In the genomic region with DNA sequence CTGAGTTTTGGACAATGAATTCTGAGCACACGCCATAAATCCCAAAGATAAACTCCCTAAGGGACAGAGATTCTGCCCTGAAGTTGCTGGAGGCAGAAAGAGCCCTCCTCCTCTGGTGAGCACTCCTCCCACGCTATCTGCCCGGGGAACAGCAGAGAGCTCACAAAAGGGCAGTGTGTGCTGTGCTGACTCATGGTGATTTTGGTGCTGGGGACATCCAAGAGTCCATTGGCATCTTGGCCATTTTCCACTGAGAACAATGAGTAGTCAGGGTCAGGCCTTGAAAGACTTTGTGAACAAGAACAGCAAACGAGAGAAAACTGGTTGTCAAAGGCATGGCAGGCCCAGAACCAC, we compare ENCODE assay signal across 9 mouse cellular contexts. TPM values are rescaled to one million over a fixed set of nuclear protein-coding genes. Genes with fewer than 3 reads are reported as not detected.
DNase-seq lines count a peak whose midpoint lies in the region; ATAC-seq lines count a peak whose summit lies in the region.
"Had no signal": no experiment of that assay in that cellular context is flagged by ENCODE, and none has a peak within 500 bp of the region (broad histone marks: within the 10 kb centered on the region; RNA-seq: fewer than 3 reads in every experiment).

No protein-coding gene starts in this region.

- DNase-seq in heart, adult 11 months, result peak; percentile 93
- DNase-seq in heart, postnatal 14 days, result no peak
- peak; percentile 76 for DNase-seq in ovary, adult 18-20 months (ENCODE audit: low spot score)
- DNase-seq in ovary, postnatal 36 days (ENCODE audit: low spot score), result no peak
- DNase-seq in yolk sac, embryonic 10.5 days (ENCODE audit: low spot score), result peak; percentile 6
- no peak for DNase-seq in thymus, adult 18-20 months
- DNase-seq in right cerebral cortex, postnatal 4 days, result no peak

- ATAC-seq in kidney, embryonic 16.5 days (ENCODE audit: low FRiP score, low TSS enrichment), result peak; percentile 53

- peaks cover 17% of the 10 kb centered on the region for H3K36me3 ChIP-seq in kidney, embryonic 16.5 days (ENCODE audit: insufficient read depth, low read length)

- no peaks in the 10 kb centered on the region for H3K27me3 ChIP-seq in kidney, embryonic 16.5 days (ENCODE audit: insufficient read depth, low read length)
- H3K27me3 ChIP-seq: megakaryocyte, embryonic 14.5 days had no signal

- intact Hi-C loops in heart, postnatal 14 days (cut with DNase I), result no loop called here

- no peaks in the 10 kb centered on the region for H3K9me3 ChIP-seq in kidney, embryonic 16.5 days (ENCODE audit: low read length)
- H3K9me3 ChIP-seq: megakaryocyte, embryonic 14.5 days had no signal

- H3K4me1 ChIP-seq in kidney, embryonic 16.5 days (ENCODE audit: insufficient read depth, low read length), result peaks cover 37% of the 10 kb centered on the region

- no peak overlapping the region for H3K4me3 ChIP-seq in kidney, embryonic 16.5 days (ENCODE audit: low read length)

- peak overlapping the region; percentile 53 for H3K27ac ChIP-seq in kidney, embryonic 16.5 days (ENCODE audit: low read length)

- no peak overlapping the region for H3K9ac ChIP-seq in kidney, embryonic 16.5 days (replicated peaks; ENCODE audit: low read length)

- WGBS in kidney, embryonic 16.5 days, result 14% methylated on average over 4 of the region's 4 CpGs

- H3K4me2 ChIP-seq in kidney, embryonic 16.5 days (replicated peaks; ENCODE audit: low read depth, low read length), result no peak overlapping the region

RNA-seq across cellular contexts. Expression of a gene that starts 18.5 kb away (rescaled TPM):
- 10 to 100 TPM; 24.8 to 27.2 TPM for total RNA-seq in heart, postnatal 14 days (2021)
- 178 and 193 TPM in 2 replicates for polyA plus RNA-seq in kidney, embryonic 16.5 days (2015; fragmentation: Nextera tagmentation; extraction: Ambion mirVana)

RNA-seq across cellular contexts. Expression of a gene that starts 20.9 kb away (rescaled TPM):
- total RNA-seq in heart, postnatal 14 days (2021), result 10 to 100 TPM; 13.1 to 14.0 TPM
- polyA plus RNA-seq in kidney, embryonic 16.5 days (2015; fragmentation: Nextera tagmentation; extraction: Ambion mirVana), result 0.12 and 0.17 TPM in 2 replicates

Comparison
In these comparisons a context has a peak if more than half of its experiments do, and no peak if none do; other contexts are left out.
1. DNase-seq: peak in heart, adult 11 months (single experiment), ovary, adult 18-20 months (single experiment) and yolk sac, embryonic 10.5 days (single experiment); none in heart, postnatal 14 days (0 of 2), ovary, postnatal 36 days (single experiment), thymus, adult 18-20 months (0 of 2) and right cerebral cortex, postnatal 4 days (single experiment).